Mouse (Mus musculus) neural tube, embryonic 14.5 days (tissue): Measurements from ENCODE around the gene H2-M5. TPM values are rescaled to one million over a fixed set of nuclear protein-coding genes. Genes with fewer than 3 reads are reported as not detected.

ENCODE experiments used
- ATAC-seq: fragments of 200-750 bp; cut with Nextera tagmentation; 2 replicates; pipeline ENCODE4 v1.8.0; 2017; ENCODE audit warnings: low read depth, mild to moderate bottlenecking, moderate TSS enrichment, moderate library complexity
- H3K27ac ChIP-seq: fragments of 300-500 bp; sonication (generic); 2 replicates; pipeline ENCODE4 v1.5.1; 2014; ENCODE audit warnings: low read depth, mild to moderate bottlenecking, control low read depth, low read length, moderate library complexity, mixed read lengths
- H3K27me3 ChIP-seq: fragments of 300-500 bp; sonication (generic); 2 replicates; pipeline ENCODE4 v1.6.1; 2014; ENCODE audit warnings: low read length; ENCODE audit not compliant: control insufficient read depth, insufficient read depth
- H3K36me3 ChIP-seq: fragments of 300-500 bp; sonication (generic); 2 replicates; pipeline ENCODE4 v1.6.1; 2014; ENCODE audit warnings: low read length, mixed read lengths; ENCODE audit not compliant: control insufficient read depth, insufficient read depth
- H3K4me1 ChIP-seq: fragments of 300-500 bp; sonication (generic); 2 replicates; pipeline ENCODE4 v1.6.1; 2014; ENCODE audit warnings: low read length; ENCODE audit not compliant: control insufficient read depth, insufficient read depth
- H3K4me2 ChIP-seq: fragments of 300-500 bp; sonication (generic); 2 replicates; pipeline ENCODE4 v1.6.1; 2014; ENCODE audit warnings: mild to moderate bottlenecking, low read depth, low read length, control low read depth
- H3K4me3 ChIP-seq: fragments of 300-500 bp; sonication (generic); 2 replicates; pipeline ENCODE4 v1.5.1; 2014; ENCODE audit warnings: low read depth, low read length, control low read depth, mixed read lengths
- H3K9ac ChIP-seq: fragments of 300-500 bp; sonication (generic); replicated peaks from 2 replicates; pipeline ENCODE4 v1.6.1; 2014; ENCODE audit warnings: low read depth, mild to moderate bottlenecking, control low read depth, low read length, mixed read lengths
- H3K9me3 ChIP-seq: fragments of 300-500 bp; sonication (generic); 2 replicates; pipeline ENCODE4 v1.6.1; 2016; ENCODE audit warnings: low read length; ENCODE audit not compliant: control insufficient read depth
- WGBS: fragments of 180-500 bp; shearing (Covaris S2); extraction: QIAGEN DNeasy Blood & Tissue Kit; methylation state at CpG from one replicate; pipeline ENCODE4 v1.1.7; 2014; 5-methylcytosine and 5-hydroxymethylcytosine counted together
- polyA plus RNA-seq: library from polyadenylated mRNA; unstranded; fragments of >200 nt; fragmentation: Nextera tagmentation; extraction: Ambion mirVana; gene quantifications from 2 replicates; pipeline ENCODE4 v1.2.1, GENCODE M21; 2014

H2-M5 gene
- polyA plus RNA-seq, 1 experiment from 2014 or later, result 2.1 TPM

GRCm38 (mm10) chr17:36943691-36944090 lies 45.6 kb downstream of the H2-M5 start:
- Histone ChIP-seq H3K27me3 (peaks cover 22% of the 10 kb centered on the region), H3K36me3 (peaks cover 6% of the 10 kb centered on the region; the same call in 1 of the 2 replicates), H3K27ac (no peak overlapping the region), H3K4me2 (peak overlapping the region; percentile 59; the same call in 1 of the 2 replicates), H3K9me3 (no peaks in the 10 kb centered on the region), H3K4me3 (no peak overlapping the region), H3K9ac (no peak overlapping the region), H3K4me1 (peaks cover 8% of the 10 kb centered on the region; the same call in 1 of the 2 replicates)
- WGBS, result 12% methylated on average over 5 of the region's 5 CpGs
- ATAC-seq, result no peak

GRCm38 (mm10) chr17:36942791-36943471 lies 46.4 kb downstream of the H2-M5 start, which contains the start of gene Rnf39:
Rnf39 (plus strand) TSS chr17:36942918.
- H3K4me1 ChIP-seq, result peaks cover 8% of the 10 kb centered on the region; the same call in 1 of the 2 replicates
- H3K9me3 ChIP-seq, result no peaks in the 10 kb centered on the region
- H3K36me3 ChIP-seq, result no peaks in the 10 kb centered on the region
- H3K9ac ChIP-seq, result peak within 1 kb of the TSS; percentile 44; the same call in 1 of the 2 replicates
- no peak within 1 kb of the TSS for H3K27ac ChIP-seq
- 3% methylated on average over 57 of the region's 59 CpGs for WGBS
- H3K4me3 ChIP-seq, result peak within 1 kb of the TSS; percentile 35
- ATAC-seq, result 0 out of 2 replicates have a peak, but pooled peaks have one; percentile 5
- peak within 1 kb of the TSS; percentile 59 for H3K4me2 ChIP-seq
- H3K27me3 ChIP-seq, result peaks cover 22% of the 10 kb centered on the region

- H3K27me3 ChIP-seq, result peaks cover 22% of the 10 kb centered on the region
- 60% methylated on average over 10 of the region's 10 CpGs for WGBS
- H3K9ac ChIP-seq, result no peak overlapping the region
These were observed 46.9 kb downstream of the H2-M5 start for GRCm38 (mm10) chr17:36942391-36942790.

GRCm38 (mm10) chr17:36938056-36938455 lies 51.3 kb downstream of the H2-M5 start:
- WGBS, result 86% methylated on average over 2 of the region's 2 CpGs
- H3K27ac ChIP-seq, result no peak overlapping the region
- H3K4me2 ChIP-seq, result no peak overlapping the region
- H3K9me3 ChIP-seq, result no peaks in the 10 kb centered on the region
- H3K27me3 ChIP-seq, result peaks cover 11% of the 10 kb centered on the region; the same call in 1 of the 2 replicates
- no peak overlapping the region for H3K9ac ChIP-seq
- H3K36me3 ChIP-seq, result no peaks in the 10 kb centered on the region
- no peaks in the 10 kb centered on the region for H3K4me1 ChIP-seq
- ATAC-seq, result no peak
- H3K4me3 ChIP-seq, result no peak overlapping the region

More at GRCm38 (mm10) chr17:36942391-36942790, 46.9 kb downstream of the H2-M5 start:
- no peaks in the 10 kb centered on the region for H3K9me3 ChIP-seq
- peak overlapping the region; percentile 35 for H3K4me3 ChIP-seq
- H3K27ac ChIP-seq, result no peak overlapping the region
- no peak for ATAC-seq
- peak overlapping the region; percentile 59 for H3K4me2 ChIP-seq
- peaks cover 8% of the 10 kb centered on the region; the same call in 1 of the 2 replicates for H3K4me1 ChIP-seq
- no peaks in the 10 kb centered on the region for H3K36me3 ChIP-seq

Other genes starting within 250 kb of the H2-M5 start
- gene H2-M10.5, start 216.6 kb downstream of the H2-M5 start, polyA plus RNA-seq, result not detected in 2 replicates
- not detected in 2 replicates for gene H2-M10.6, start 177.4 kb downstream of the H2-M5 start, polyA plus RNA-seq
- 42.2 and 47.2 TPM in 2 replicates for gene Trim26, start 152.4 kb downstream of the H2-M5 start, polyA plus RNA-seq
- 0.25 and 0.90 TPM in 2 replicates for gene Trim15, start 122.3 kb downstream of the H2-M5 start, polyA plus RNA-seq
- gene Trim10, start 120.0 kb downstream of the H2-M5 start, polyA plus RNA-seq, result 1.1 and 1.3 TPM in 2 replicates
- not detected in 2 replicates for gene Trim40, start 99.4 kb downstream of the H2-M5 start, polyA plus RNA-seq
- not detected in 2 replicates for gene Trim31, start 91.4 kb downstream of the H2-M5 start, polyA plus RNA-seq
- gene Rnf39, start 46.6 kb downstream of the H2-M5 start, polyA plus RNA-seq, result 1.0 and 2.0 TPM in 2 replicates
- 174 and 195 TPM in 2 replicates for gene Ppp1r11, start 37.8 kb downstream of the H2-M5 start, polyA plus RNA-seq
- 61.8 and 64.9 TPM in 2 replicates for gene Znrd1, start 31.0 kb downstream of the H2-M5 start, polyA plus RNA-seq
- 4.6 and 4.8 TPM in 2 replicates for gene Znrd1as, start 30.9 kb downstream of the H2-M5 start, polyA plus RNA-seq
- 0.32 and 0.53 TPM in 2 replicates for gene 2410137M14Rik, start 8.3 kb downstream of the H2-M5 start, polyA plus RNA-seq
- gene Zfp57, start 11.6 kb upstream of the H2-M5 start, polyA plus RNA-seq, result 289 and 326 TPM in 2 replicates
- 2.4 and 2.6 TPM in 2 replicates for gene Mog, start 33.9 kb upstream of the H2-M5 start, polyA plus RNA-seq
- 78.9 and 103 TPM in 2 replicates for gene Gabbr1, start 56.4 kb upstream of the H2-M5 start, polyA plus RNA-seq
- gene Olfr90, start 99.0 kb upstream of the H2-M5 start, polyA plus RNA-seq, result 0.12 TPM in 1 of 2 replicates, not detected in the other
- 0.13 TPM in 1 of 2 replicates, not detected in the other for gene Olfr91, start 108.7 kb upstream of the H2-M5 start, polyA plus RNA-seq
- not detected in 2 replicates for gene Olfr92, start 130.6 kb upstream of the H2-M5 start, polyA plus RNA-seq
- gene Olfr93, start 172.0 kb upstream of the H2-M5 start, polyA plus RNA-seq, result not detected in 2 replicates
- gene Ubd, start 204.4 kb upstream of the H2-M5 start, polyA plus RNA-seq, result not detected in 2 replicates
- 0.19 TPM in 1 of 2 replicates, not detected in the other for gene Olfr94, start 211.5 kb upstream of the H2-M5 start, polyA plus RNA-seq
- 0.05 TPM in 1 of 2 replicates, not detected in the other for gene Olfr95, start 223.6 kb upstream of the H2-M5 start, polyA plus RNA-seq
- not detected in 2 replicates for gene Olfr96, start 230.6 kb upstream of the H2-M5 start, polyA plus RNA-seq
- not detected in 2 replicates for gene Olfr97, start 247.8 kb upstream of the H2-M5 start, polyA plus RNA-seq